Mouse (Mus musculus) embryonic facial prominence, embryonic 13.5 days (tissue): ENCODE results near the gene Atp6v0a2. TPM values are rescaled to one million over a fixed set of nuclear protein-coding genes. Genes with fewer than 3 reads are reported as not detected.
A peak's percentile ranks its signal among the peaks of the same experiment; 100 is the strongest.
"Not testable (repeated sequence)": the region's sequence is repeated elsewhere in the genome, so short reads cannot be mapped to it uniquely, and the experiment has no call there.

Source experiments
- ATAC-seq: fragments of 200-750 bp; cut with Nextera tagmentation; 2 replicates; pipeline ENCODE4 v1.8.0; 2017; ENCODE audit warnings: low read depth; ENCODE audit not compliant: insufficient number of reproducible peaks, insufficient read depth, low FRiP score, low TSS enrichment
- H3K27ac ChIP-seq: fragments of 300-500 bp; sonication (generic); 2 replicates; pipeline ENCODE4 v1.5.1; 2015; ENCODE audit warnings: moderate library complexity, mild to moderate bottlenecking, inconsistent platforms
- H3K27me3 ChIP-seq: fragments of 300-500 bp; sonication (generic); 2 replicates; pipeline ENCODE4 v1.6.1; 2015; ENCODE audit warnings: mild to moderate bottlenecking, inconsistent platforms
- H3K36me3 ChIP-seq: fragments of 300-500 bp; sonication (generic); 2 replicates; pipeline ENCODE4 v1.6.1; 2015; ENCODE audit warnings: mild to moderate bottlenecking, inconsistent platforms
- H3K4me1 ChIP-seq: fragments of 300-500 bp; sonication (generic); 2 replicates; pipeline ENCODE4 v1.6.1; 2015; ENCODE audit warnings: inconsistent platforms
- H3K4me2 ChIP-seq: fragments of 300-500 bp; sonication (generic); 2 replicates; pipeline ENCODE4 v1.6.1; 2015; ENCODE audit warnings: moderate library complexity, mild to moderate bottlenecking, inconsistent platforms
- H3K4me3 ChIP-seq: fragments of 300-500 bp; sonication (generic); 2 replicates; pipeline ENCODE4 v1.5.1; 2015; ENCODE audit warnings: mild to moderate bottlenecking, inconsistent platforms
- H3K9ac ChIP-seq: fragments of 300-500 bp; sonication (generic); 2 replicates; pipeline ENCODE4 v1.6.1; 2015; ENCODE audit warnings: mild to moderate bottlenecking, inconsistent platforms
- H3K9me3 ChIP-seq: fragments of 300-500 bp; sonication (generic); 2 replicates; pipeline ENCODE4 v1.6.1; 2016; ENCODE audit warnings: inconsistent platforms
- WGBS: fragments of 180-500 bp; shearing (Covaris S2); methylation state at CpG from one replicate; pipeline ENCODE4 v1.1.7; 2015; ENCODE audit warnings: mixed read lengths; 5-methylcytosine and 5-hydroxymethylcytosine counted together
- polyA plus RNA-seq: library from polyadenylated mRNA; unstranded; fragments of >200 nt; fragmentation: Nextera tagmentation; extraction: Ambion mirVana; gene quantifications from 2 replicates; pipeline ENCODE4 v1.2.1, GENCODE M21; 2015

Gene Atp6v0a2
- polyA plus RNA-seq, 1 experiment from 2014 or later = 49.3 TPM

DNA sequence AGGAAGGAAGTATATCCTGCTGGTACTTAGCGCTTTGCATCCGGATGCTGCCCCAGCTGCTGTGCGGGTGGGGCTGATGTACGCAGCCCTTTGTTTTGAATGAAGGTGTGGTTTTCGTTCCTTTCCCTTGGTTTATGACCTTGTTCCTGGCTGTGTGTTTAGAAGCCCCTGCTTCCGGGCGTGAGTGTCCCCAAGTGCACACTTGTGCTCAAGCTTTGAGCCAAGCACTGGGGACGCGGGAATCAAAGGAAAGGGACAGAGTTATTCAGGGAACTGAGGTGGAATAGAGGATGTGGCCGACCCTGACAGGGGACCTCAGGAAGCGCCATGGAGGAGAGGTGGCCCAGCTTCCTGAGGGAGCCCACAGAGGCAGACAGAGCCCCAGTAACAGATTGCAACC lies 13.7 kb upstream of the Atp6v0a2 start:
- Histone ChIP-seq H3K4me2 (no peak overlapping the region), H3K36me3 (peaks cover 18% of the 10 kb centered on the region), H3K4me3 (no peak overlapping the region), H3K27me3 (no peaks in the 10 kb centered on the region), H3K4me1 (no peaks in the 10 kb centered on the region), H3K27ac (0 out of 2 replicates have a peak overlapping the region, but pooled peaks have one; percentile 11), H3K9ac (no peak overlapping the region), H3K9me3 (no peaks in the 10 kb centered on the region)
- no peak for ATAC-seq
- WGBS = 87% methylated on average over 11 of the region's 11 CpGs

DNA sequence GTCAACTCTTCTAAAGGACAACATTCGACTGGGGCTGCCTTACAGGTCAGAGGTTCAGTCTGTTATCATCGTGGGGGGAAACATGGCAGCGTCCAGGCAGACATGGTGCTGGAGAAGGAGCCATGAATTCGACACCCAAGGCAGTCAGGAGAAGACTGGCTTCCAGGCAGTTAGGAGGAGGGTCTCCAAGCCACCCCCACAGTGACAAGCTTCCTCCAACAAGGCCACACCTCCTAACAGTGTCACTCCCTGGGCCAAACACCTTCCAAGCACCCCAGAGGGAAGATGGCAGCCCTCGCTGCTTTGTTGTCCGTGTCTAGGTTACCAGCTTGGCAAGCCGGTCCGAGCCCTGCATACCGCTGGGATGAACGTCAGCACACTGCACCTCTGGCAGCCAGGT lies 9.7 kb upstream of the Atp6v0a2 start:
- H3K36me3 ChIP-seq = peaks cover 7% of the 10 kb centered on the region; the same call in 1 of the 2 replicates
- no peak overlapping the region for H3K4me3 ChIP-seq
- no peaks in the 10 kb centered on the region for H3K4me1 ChIP-seq
- no peak for ATAC-seq
- no peak overlapping the region for H3K27ac ChIP-seq
- H3K27me3 ChIP-seq = no peaks in the 10 kb centered on the region
- no peak overlapping the region for H3K4me2 ChIP-seq
- H3K9me3 ChIP-seq = no peaks in the 10 kb centered on the region
- no peak overlapping the region for H3K9ac ChIP-seq
- 75% methylated on average over 10 of the region's 10 CpGs for WGBS

DNA sequence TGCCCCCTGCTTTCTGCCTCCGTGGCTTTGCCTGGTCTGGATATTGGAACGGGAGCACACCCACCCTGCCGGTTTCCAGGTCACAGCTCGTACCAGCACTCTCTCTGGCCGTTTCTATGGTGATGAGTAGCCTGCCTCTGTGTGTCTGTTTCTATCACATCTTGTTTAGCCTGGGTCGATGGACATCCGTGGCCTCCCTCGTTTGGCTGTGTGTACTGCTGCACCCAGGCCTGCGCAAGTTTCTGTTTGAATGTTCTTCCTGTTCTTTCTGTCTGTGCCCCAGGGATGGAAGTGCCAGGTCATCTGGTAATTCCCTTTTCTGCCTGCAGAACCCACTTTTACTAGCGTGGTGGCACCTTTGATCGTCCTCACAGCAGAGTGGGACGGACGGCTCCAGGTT lies 7.0 kb upstream of the Atp6v0a2 start:
- H3K9me3 ChIP-seq = no peaks in the 10 kb centered on the region
- H3K9ac ChIP-seq = no peak overlapping the region
- no peak overlapping the region for H3K27ac ChIP-seq
- ATAC-seq = no peak
- 80% methylated on average over 13 of the region's 13 CpGs for WGBS
- peaks cover 4% of the 10 kb centered on the region; the same call in 1 of the 2 replicates for H3K36me3 ChIP-seq
- no peak overlapping the region for H3K4me3 ChIP-seq
- H3K4me2 ChIP-seq = no peak overlapping the region
- H3K4me1 ChIP-seq = no peaks in the 10 kb centered on the region
- no peaks in the 10 kb centered on the region for H3K27me3 ChIP-seq

DNA sequence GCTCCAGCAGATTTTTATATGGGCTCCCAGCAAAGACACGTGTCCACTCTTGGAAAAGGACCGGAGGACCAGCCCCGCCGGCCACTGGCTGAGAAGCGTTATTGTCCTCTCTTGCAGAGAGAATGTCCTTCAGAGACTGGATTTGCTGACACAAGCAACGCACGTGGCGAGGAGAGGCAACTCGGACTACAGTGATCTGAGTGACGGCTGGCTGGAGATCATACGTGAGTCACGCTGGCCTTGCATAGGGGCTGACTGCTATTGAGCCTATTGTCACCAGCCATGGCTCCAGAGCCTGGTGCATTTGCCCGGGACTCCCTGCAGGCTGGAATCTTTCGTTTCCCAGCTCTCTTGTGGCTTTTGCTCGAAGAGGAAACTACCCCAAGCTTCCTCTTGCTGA lies 5.5 kb upstream of the Atp6v0a2 start:
- Histone ChIP-seq H3K4me1 (peaks cover 2% of the 10 kb centered on the region), H3K36me3 (peaks cover 4% of the 10 kb centered on the region; the same call in 1 of the 2 replicates), H3K27me3 (no peaks in the 10 kb centered on the region), H3K27ac (no peak overlapping the region), H3K9me3 (no peaks in the 10 kb centered on the region), H3K4me3 (no peak overlapping the region), H3K4me2 (no peak overlapping the region), H3K9ac (0 out of 2 replicates have a peak overlapping the region, but pooled peaks have one; percentile 11)
- no peak for ATAC-seq
- WGBS = 87% methylated on average over 15 of the region's 15 CpGs

DNA sequence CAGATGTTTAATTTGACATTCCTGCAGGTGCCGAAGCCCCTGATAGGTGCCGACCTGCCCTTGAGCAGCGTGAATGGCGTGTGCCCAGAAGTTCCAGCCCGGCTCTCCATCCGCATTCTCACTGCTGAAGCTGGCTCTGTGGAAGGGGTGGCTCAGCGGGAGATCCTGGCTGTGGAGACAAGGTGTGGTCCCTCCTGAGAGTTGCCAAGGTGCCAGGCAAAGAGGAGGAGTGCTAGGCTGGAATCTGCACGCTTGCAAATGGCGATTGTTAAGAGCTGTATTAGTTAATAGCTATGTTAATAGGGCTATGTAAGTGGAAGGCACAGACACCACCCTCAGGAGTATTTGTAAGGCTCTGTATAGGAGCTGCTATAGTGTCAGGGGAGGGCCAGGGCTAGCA lies 4.1 kb upstream of the Atp6v0a2 start:
- Histone ChIP-seq H3K9ac (no peak overlapping the region), H3K27me3 (no peaks in the 10 kb centered on the region), H3K4me1 (peaks cover 6% of the 10 kb centered on the region), H3K27ac (no peak overlapping the region), H3K9me3 (no peaks in the 10 kb centered on the region), H3K4me2 (no peak overlapping the region), H3K4me3 (no peak overlapping the region), H3K36me3 (peaks cover 4% of the 10 kb centered on the region; the same call in 1 of the 2 replicates)
- 90% methylated on average over 9 of the region's 9 CpGs for WGBS
- no peak for ATAC-seq

DNA sequence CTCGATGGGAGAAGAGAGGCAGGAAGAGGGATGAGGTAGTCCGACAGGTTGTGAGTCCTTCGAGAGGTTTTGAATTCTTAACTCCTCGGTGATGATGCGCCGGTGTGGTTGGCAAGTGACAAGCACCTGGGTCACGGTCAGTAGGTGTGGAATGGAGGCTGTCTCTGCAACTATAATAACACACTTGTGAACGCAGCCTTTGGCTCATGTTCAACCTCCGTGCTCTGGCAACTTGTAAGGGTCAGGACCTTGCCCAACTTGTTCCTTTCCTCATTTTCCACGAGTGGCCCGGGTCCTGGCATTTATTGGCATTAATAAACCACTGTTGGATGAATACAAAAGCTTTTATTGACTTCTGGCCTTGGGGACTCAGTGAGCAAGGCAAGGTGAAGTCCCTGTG lies 1.3 kb downstream of the Atp6v0a2 start:
- no peak for ATAC-seq
- H3K36me3 ChIP-seq = peaks cover 20% of the 10 kb centered on the region
- H3K9ac ChIP-seq = peak overlapping the region; percentile 92
- no peaks in the 10 kb centered on the region for H3K27me3 ChIP-seq
- H3K9me3 ChIP-seq = no peaks in the 10 kb centered on the region
- H3K27ac ChIP-seq = no peak overlapping the region
- peaks cover 15% of the 10 kb centered on the region for H3K4me1 ChIP-seq
- peak overlapping the region; percentile 99 for H3K4me3 ChIP-seq
- WGBS = 19% methylated on average over 11 of the region's 11 CpGs
- H3K4me2 ChIP-seq = peak overlapping the region; percentile 90

DNA sequence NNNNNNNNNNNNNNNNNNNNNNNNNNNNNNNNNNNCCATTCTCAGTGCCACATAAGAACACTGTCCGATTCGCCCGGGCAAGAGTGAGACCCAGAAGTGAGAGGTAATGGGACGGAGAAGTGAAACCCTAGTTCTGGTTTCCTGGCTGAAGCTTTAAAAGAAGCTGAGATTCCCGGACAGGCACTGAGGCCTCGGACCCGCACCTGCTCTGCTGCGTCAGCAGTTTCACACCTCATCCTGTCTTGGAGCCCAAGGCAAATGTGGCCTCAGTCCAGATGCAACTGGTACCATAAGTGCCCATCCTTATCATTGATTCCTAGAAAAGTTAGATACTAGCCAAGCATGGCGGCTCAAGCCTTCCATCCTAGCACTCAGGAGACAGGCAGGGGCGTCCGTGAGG lies 3.3 kb downstream of the Atp6v0a2 start:
- 92% methylated on average over 11 of the region's 11 CpGs for WGBS
- Histone ChIP-seq H3K4me1 (peaks cover 15% of the 10 kb centered on the region), H3K4me2 (no peak overlapping the region), H3K9me3 (no peaks in the 10 kb centered on the region), H3K4me3 (no peak overlapping the region), H3K27me3 (no peaks in the 10 kb centered on the region), H3K27ac (no peak overlapping the region), H3K9ac (no peak overlapping the region), H3K36me3 (peaks cover 36% of the 10 kb centered on the region)
- no peak for ATAC-seq

DNA sequence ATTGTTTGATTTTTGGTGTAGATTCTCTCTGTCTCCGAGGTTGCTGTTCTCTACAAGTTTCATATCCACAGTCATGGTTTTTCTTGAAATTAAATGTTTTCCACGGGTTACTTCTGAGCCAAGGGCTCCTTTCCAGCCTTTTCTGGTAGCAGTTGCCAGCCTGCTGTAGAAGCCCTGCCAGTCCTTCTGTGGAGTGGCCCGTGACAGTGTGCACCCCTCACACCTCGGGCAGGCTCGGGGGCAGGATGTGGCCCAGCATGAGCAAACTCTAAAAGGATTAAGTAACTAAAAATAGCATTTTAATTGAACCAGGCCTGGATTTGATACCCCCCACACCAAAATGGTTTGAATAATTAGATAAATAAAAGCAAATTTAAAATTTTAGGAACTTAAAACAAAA lies 4.1 kb downstream of the Atp6v0a2 start:
- Histone ChIP-seq H3K4me3 (no peak overlapping the region), H3K4me1 (peaks cover 15% of the 10 kb centered on the region), H3K27ac (no peak overlapping the region), H3K27me3 (no peaks in the 10 kb centered on the region), H3K9ac (no peak overlapping the region), H3K9me3 (no peaks in the 10 kb centered on the region), H3K36me3 (peaks cover 44% of the 10 kb centered on the region), H3K4me2 (no peak overlapping the region)
- WGBS = 80% methylated on average over 5 of the region's 5 CpGs
- no peak for ATAC-seq

DNA sequence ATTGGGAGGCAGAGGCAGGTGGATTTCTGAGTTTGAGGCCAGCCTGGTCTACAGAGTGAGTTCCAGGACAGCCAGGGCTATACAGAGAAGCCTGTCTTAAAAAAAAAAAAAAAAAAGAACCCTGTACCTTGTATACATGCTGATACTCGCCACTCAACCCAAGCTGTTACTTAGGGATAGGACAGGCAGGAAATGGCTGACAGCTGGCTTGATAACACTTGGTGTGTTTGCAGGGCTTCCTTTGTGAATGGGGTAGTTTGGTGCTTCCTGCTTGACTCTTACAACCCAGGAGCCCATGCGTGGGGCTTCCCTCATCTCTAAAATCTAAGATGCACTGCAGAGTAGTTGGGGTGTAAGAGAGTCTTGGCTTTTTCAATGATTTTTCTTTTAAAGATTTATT lies 5.0 kb downstream of the Atp6v0a2 start:
- Histone ChIP-seq H3K36me3 (peaks cover 54% of the 10 kb centered on the region), H3K27me3 (no peaks in the 10 kb centered on the region), H3K4me2 (no peak overlapping the region), H3K9ac (no peak overlapping the region), H3K4me3 (no peak overlapping the region), H3K4me1 (peaks cover 9% of the 10 kb centered on the region), H3K9me3 (no peaks in the 10 kb centered on the region), H3K27ac (no peak overlapping the region)
- ATAC-seq = no peak
- WGBS = 83% methylated on average over 2 of the region's 2 CpGs

DNA sequence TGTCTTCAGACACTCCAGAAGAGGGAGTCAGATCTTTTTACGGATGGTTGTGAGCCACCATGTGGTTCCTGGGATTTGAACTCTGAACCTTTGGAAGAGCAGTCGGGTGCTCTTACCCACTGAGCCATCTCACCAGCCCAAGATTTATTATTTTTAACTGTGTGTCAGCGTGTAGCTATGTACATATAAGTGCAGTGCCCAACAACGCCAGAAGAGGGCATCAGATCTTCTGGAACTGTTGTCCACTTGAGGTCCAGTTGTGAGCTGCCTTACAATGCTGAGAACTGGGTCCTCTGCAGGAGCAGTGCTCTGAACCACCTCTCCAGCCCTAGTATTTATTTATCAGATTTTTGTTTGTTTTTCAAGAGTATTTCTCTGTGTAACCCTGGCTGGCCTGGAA lies 6.7 kb downstream of the Atp6v0a2 start:
- WGBS = 87% methylated on average over 4 of the region's 4 CpGs
- not testable (repeated sequence) for H3K27me3 ChIP-seq, H3K9me3 ChIP-seq, H3K27ac ChIP-seq, H3K4me2 ChIP-seq, H3K9ac ChIP-seq, H3K4me3 ChIP-seq, ATAC-seq, H3K4me1 ChIP-seq
- H3K36me3 ChIP-seq = peaks cover 70% of the 10 kb centered on the region

DNA sequence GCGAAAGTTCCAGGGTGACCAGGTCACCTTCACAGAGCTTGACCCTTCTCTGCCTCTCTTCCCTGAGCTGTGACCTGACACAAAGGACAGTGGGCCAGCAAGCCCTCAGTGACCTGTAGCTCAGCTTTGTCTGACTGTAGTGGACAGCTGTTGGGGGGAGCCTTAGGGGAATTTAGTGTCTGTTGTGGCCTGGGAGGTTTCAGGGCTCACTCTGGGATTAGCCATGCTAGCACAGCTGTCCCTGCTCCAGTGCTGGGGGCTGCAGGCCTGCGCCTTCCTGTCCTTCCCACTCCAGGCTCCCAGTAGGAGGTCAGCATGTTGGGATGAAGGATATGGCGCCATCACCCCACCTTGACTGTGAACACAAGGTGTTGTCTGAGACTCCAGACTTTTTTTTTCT lies 7.8 kb downstream of the Atp6v0a2 start:
- no peaks in the 10 kb centered on the region for H3K9me3 ChIP-seq
- H3K27me3 ChIP-seq = no peaks in the 10 kb centered on the region
- H3K36me3 ChIP-seq = peaks cover 81% of the 10 kb centered on the region
- no peaks in the 10 kb centered on the region for H3K4me1 ChIP-seq
- no peak overlapping the region for H3K4me3 ChIP-seq
- WGBS = 97% methylated on average over 3 of the region's 3 CpGs
- no peak overlapping the region for H3K27ac ChIP-seq
- no peak for ATAC-seq
- no peak overlapping the region for H3K9ac ChIP-seq
- H3K4me2 ChIP-seq = no peak overlapping the region

DNA sequence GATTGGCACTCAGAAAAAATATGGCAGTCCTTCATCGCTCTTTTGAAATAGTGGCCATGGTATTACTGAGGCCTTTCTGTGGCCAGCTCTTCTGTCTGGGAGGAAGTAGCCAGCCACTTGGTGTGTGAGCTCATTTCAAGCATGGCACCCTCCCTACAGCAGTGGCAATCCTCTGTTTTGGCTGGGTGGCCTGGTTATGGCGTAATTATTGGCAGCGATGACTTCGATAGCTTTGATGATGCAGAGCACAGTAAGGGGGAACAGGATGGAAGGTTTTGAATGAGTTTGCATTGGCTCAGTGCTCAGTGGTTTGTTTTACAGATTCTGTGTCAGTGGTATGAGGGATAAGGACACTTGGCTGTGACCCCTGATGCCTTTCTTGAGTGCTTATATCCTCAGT lies 8.3 kb downstream of the Atp6v0a2 start:
- no peak overlapping the region for H3K4me2 ChIP-seq
- no peaks in the 10 kb centered on the region for H3K9me3 ChIP-seq
- no peak overlapping the region for H3K4me3 ChIP-seq
- no peaks in the 10 kb centered on the region for H3K27me3 ChIP-seq
- ATAC-seq = no peak
- 96% methylated on average over 4 of the region's 4 CpGs for WGBS
- H3K4me1 ChIP-seq = no peaks in the 10 kb centered on the region
- peaks cover 86% of the 10 kb centered on the region for H3K36me3 ChIP-seq
- H3K9ac ChIP-seq = no peak overlapping the region
- no peak overlapping the region for H3K27ac ChIP-seq

DNA sequence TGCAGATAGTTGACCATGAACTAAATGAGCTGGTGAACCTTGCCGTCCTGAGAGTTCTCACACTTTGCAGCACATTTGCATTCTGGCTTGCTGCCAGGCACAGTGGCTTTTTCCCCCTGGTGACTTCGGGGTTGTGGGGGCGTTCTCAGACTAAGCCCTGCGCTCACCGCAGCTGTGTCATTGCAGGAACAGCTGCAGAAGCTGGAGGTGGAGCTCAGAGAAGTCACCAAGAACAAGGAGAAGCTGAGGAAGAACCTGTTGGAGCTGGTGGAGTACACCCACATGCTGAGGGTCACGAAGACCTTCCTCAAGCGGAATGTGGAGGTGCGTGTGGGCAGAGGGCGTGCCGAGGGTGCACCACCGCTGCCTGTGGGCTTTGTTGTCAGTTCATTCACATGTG lies 8.9 kb downstream of the Atp6v0a2 start:
- H3K36me3 ChIP-seq = peaks cover 92% of the 10 kb centered on the region
- 91% methylated on average over 11 of the region's 11 CpGs for WGBS
- H3K4me3 ChIP-seq = no peak overlapping the region
- H3K4me2 ChIP-seq = no peak overlapping the region
- no peaks in the 10 kb centered on the region for H3K9me3 ChIP-seq
- H3K9ac ChIP-seq = no peak overlapping the region
- no peak overlapping the region for H3K27ac ChIP-seq
- no peak for ATAC-seq
- H3K4me1 ChIP-seq = no peaks in the 10 kb centered on the region
- H3K27me3 ChIP-seq = no peaks in the 10 kb centered on the region
